Mouse (Mus musculus): ENCODE data around the gene Angpt4. TPM values are rescaled to one million over a fixed set of nuclear protein-coding genes. Genes with fewer than 3 reads are reported as not detected.
A peak's percentile ranks its signal among the peaks of the same experiment; 100 is the strongest.

Angpt4 gene
- polyA plus RNA-seq, 1 experiment from 2014 or later, result 0.26 TPM

DNA sequence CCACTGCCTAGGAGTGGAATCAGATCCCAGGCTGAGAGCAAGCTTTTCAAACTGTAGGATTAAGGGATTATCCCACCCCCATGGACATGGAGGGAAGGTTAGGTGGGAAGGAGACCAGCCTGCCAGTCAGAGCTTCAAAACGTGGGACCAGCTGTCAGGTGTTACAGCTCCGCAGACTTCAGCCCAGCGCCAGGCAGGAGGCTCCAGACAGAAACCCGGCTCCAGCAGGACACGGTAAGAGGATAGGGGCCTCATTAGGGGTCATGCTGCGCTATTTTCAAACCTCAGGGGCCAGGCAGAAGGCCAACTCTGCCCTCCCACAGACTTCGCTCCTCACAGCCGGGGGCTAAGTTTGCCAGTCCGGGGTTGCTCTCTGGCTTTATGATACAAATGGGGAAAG lies 53.0 kb downstream of the Angpt4 start:
- H3K4me1 ChIP-seq (replicated peaks), result peaks cover 52% of the 10 kb centered on the region
- no peaks in the 10 kb centered on the region for H3K27me3 ChIP-seq
- ATAC-seq (ENCODE audit: low FRiP score, low read depth), result no peak
- H3K4me2 ChIP-seq, result no peak overlapping the region
- H3K27ac ChIP-seq (replicated peaks), result 0 out of 2 replicates have a peak overlapping the region, but pooled peaks have one; percentile 6
- no peak overlapping the region for H3K9ac ChIP-seq
- H3K9me3 ChIP-seq, result no peaks in the 10 kb centered on the region
- no peaks in the 10 kb centered on the region for H3K36me3 ChIP-seq
- WGBS, result 9% methylated on average over 9 of the region's 9 CpGs
- no peak overlapping the region for H3K4me3 ChIP-seq

DNA sequence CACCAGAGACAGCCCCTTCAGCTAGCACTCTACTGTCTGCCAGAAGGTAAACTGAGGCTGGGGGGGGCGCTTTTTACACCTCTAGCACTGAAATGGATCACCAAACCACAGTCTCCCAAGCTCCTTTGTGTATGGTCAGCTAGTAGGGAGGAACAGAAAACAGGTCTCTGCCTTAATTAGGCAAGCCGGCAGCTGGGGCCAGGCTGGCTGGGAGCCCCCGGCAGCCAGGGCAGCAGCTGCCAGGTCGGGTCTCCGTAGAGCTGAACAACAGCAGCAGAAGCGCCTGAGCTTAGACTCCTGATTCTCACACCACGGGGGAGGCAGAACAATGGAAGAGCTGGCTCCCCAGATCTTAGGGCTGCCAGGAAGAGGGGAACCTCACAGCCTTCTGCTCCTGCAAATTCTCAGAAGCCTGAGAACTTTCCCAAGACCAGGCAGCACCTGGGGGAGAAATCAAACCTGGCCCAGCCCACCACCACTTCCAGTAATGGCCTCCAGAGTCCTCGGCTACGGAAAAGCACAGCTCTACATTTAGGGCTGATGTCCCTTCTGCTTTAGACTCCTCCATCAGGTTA lies 56.3 kb downstream of the Angpt4 start:
- no peaks in the 10 kb centered on the region for H3K36me3 ChIP-seq
- H3K9ac ChIP-seq, result 0 out of 2 replicates have a peak overlapping the region, but pooled peaks have one; percentile 5
- no peaks in the 10 kb centered on the region for H3K27me3 ChIP-seq
- H3K4me2 ChIP-seq, result peak overlapping the region; percentile 41
- H3K27ac ChIP-seq (replicated peaks), result peak overlapping the region; percentile 64
- 20% methylated on average over 9 of the region's 9 CpGs for WGBS
- peak overlapping the region; percentile 3; the same call in 1 of the 2 replicates for H3K4me3 ChIP-seq
- H3K9me3 ChIP-seq, result no peaks in the 10 kb centered on the region
- no peak for ATAC-seq (ENCODE audit: low FRiP score, low read depth)
- H3K4me1 ChIP-seq (replicated peaks), result peaks cover 72% of the 10 kb centered on the region

DNA sequence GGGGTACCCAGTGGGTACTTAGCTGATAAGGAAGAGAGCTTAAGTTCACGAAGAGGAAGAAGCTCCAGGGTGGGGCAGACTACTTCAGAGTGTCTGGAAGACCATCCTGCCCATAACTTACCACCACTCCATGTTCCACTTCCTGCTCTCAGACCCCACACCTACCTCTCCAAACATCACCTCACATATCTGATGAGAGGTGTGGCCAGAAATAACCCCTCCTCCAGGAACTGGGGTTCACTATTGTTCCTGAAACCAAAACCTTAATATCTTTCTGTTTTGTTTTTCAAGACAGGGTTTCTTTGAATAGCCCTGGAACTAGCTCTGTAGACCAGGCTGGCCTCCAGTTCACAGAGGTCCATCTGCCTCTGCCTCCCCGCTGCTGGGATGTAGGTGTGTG lies 56.8 kb downstream of the Angpt4 start:
- 70% methylated on average over 2 of the region's 2 CpGs for WGBS

DNA sequence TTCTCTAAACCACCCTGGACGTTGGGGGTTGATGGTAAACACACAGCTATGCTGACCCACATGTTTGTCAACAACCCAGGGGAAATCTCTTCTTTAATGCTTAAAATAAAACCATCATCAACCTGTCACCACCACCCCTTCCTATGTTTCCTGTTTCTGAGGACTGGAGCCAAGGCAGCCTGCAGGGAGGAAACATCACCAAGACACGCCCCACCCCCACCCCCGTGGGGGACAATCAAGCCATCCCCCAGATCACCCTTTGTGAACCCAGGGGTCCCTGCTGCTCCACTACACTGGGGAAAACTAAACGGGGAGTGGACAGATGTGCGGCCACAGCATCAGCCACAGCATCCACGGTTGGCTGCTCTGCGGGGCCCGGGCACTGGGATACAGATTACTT lies 57.4 kb downstream of the Angpt4 start:
- Histone ChIP-seq H3K9me3 (no peaks in the 10 kb centered on the region), H3K4me2 (peak overlapping the region; percentile 65), H3K27ac (replicated peaks) (no peak overlapping the region), H3K4me1 (replicated peaks) (peaks cover 78% of the 10 kb centered on the region), H3K36me3 (no peaks in the 10 kb centered on the region), H3K4me3 (no peak overlapping the region), H3K9ac (no peak overlapping the region), H3K27me3 (no peaks in the 10 kb centered on the region)
- 67% methylated on average over 8 of the region's 8 CpGs for WGBS
- ATAC-seq (ENCODE audit: low FRiP score, low read depth), result no peak

More for the DNA sequence above, 56.8 kb downstream of the Angpt4 start:
- Histone ChIP-seq H3K4me2 (peak overlapping the region; percentile 41), H3K9me3 (no peaks in the 10 kb centered on the region), H3K4me1 (replicated peaks) (peaks cover 73% of the 10 kb centered on the region), H3K27me3 (no peaks in the 10 kb centered on the region), H3K27ac (replicated peaks) (peak overlapping the region; percentile 64; the same call in 1 of the 2 replicates), H3K36me3 (no peaks in the 10 kb centered on the region), H3K9ac (no peak overlapping the region), H3K4me3 (no peak overlapping the region)
- no peak for ATAC-seq (ENCODE audit: low FRiP score, low read depth)

DNA sequence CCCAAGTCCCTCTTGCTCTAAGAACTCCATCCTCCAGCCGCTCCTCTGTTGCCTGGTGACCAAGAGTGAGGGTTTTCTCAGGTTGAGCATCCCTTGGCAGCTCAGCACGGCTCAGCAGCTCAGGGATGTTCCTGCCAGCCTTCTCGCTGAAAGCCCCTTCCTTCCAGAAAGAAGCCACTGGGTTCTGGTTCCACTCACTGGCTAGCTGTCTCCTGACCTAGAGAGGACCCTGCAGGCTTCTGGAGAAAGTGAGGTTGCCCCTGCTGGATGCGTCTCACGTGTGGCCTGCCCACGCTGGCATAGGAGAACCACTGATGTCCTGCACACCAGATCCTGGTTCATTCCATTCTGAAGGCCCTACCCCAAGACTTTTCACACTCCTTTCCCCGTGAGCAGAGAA lies 58.0 kb downstream of the Angpt4 start:
- 77% methylated on average over 7 of the region's 7 CpGs for WGBS
- Histone ChIP-seq H3K36me3 (no peaks in the 10 kb centered on the region), H3K4me3 (no peak overlapping the region), H3K27me3 (no peaks in the 10 kb centered on the region), H3K4me1 (replicated peaks) (peaks cover 81% of the 10 kb centered on the region), H3K27ac (replicated peaks) (no peak overlapping the region), H3K9ac (no peak overlapping the region), H3K9me3 (no peaks in the 10 kb centered on the region), H3K4me2 (peak overlapping the region; percentile 65)
- ATAC-seq (ENCODE audit: low FRiP score, low read depth), result no peak

DNA sequence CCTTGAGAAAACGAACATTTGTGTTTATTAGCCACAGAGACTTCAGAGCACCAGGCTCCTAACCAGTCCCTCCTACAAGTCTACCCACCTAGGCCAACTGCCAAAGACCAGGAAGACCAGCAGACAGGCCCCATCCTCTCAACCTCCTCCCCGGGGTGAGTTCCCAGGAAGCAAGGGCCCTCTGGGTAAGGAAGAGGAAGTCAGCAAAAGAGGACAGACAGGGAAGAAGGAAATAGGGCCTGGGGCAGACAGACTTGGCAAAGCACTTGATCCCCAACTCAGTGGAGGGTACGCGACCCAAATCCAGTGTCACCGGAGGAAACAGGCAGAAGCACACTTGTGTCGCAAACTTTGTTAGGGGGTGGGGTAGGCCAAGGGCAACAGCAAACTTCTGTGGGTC lies 58.4 kb downstream of the Angpt4 start:
- Histone ChIP-seq H3K4me2 (peak overlapping the region; percentile 65), H3K27me3 (no peaks in the 10 kb centered on the region), H3K36me3 (no peaks in the 10 kb centered on the region), H3K27ac (replicated peaks) (no peak overlapping the region), H3K4me1 (replicated peaks) (peaks cover 79% of the 10 kb centered on the region), H3K9me3 (no peaks in the 10 kb centered on the region), H3K4me3 (no peak overlapping the region), H3K9ac (no peak overlapping the region)
- WGBS, result 95% methylated on average over 6 of the region's 6 CpGs
- ATAC-seq (ENCODE audit: low FRiP score, low read depth), result no peak

DNA sequence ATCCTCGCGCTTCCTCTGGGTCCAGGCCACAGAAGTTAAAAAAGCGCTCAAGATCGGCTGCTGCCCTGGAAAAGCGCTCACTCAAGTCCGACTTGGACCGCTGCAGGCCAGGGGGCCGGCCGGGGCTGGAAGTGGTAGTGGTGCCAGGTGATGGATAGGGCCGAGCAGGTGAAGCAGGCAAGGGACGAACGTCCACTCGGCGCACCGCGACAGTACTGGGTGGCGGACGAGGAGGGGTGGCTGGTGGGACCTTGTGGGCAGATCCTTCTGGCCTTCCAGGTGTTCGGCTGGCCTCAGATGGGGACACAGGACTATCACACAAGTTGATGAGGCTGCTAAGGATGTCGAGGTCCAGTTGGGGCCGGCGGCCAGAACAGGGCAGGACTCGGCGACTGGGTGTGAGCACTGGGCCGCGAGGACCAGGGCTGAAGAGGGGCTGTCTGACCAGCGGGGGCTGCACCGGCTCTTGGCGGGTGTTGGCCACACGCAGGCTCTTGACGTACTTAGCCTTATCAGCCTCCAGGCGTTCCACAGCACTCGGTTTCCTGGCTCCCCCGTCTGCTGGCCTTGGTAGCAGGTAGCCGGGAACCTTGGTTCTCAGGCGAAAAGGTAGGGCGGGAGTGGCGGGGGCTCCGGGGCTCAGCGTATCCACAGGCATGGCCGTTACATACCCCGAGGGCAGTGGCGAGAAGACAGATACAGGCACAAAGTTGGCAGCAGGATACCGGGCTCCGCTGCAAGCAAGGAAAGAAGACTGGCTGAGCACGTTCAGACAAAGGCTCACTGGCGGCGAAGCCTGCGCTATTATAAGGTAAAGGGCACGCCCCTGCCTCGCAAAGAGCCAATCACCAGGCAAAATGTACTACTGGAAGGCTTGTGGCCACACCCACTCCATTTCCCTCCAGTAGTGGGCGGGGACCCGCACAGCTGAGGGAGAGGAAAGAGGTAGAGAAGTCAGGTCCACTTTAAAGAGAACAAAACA lies 59.5 kb downstream of the Angpt4 start:
- peak overlapping the region; percentile 50 for H3K9ac ChIP-seq
- peaks cover 74% of the 10 kb centered on the region for H3K4me1 ChIP-seq (replicated peaks)
- H3K27ac ChIP-seq (replicated peaks), result peak overlapping the region; percentile 80
- peak; percentile 91 for ATAC-seq (ENCODE audit: low FRiP score, low read depth)
- no peaks in the 10 kb centered on the region for H3K36me3 ChIP-seq
- peak overlapping the region; percentile 41 for H3K4me3 ChIP-seq
- no peaks in the 10 kb centered on the region for H3K9me3 ChIP-seq
- WGBS, result 43% methylated on average over 53 of the region's 53 CpGs
- H3K4me2 ChIP-seq, result peak overlapping the region; percentile 65
- no peaks in the 10 kb centered on the region for H3K27me3 ChIP-seq

DNA sequence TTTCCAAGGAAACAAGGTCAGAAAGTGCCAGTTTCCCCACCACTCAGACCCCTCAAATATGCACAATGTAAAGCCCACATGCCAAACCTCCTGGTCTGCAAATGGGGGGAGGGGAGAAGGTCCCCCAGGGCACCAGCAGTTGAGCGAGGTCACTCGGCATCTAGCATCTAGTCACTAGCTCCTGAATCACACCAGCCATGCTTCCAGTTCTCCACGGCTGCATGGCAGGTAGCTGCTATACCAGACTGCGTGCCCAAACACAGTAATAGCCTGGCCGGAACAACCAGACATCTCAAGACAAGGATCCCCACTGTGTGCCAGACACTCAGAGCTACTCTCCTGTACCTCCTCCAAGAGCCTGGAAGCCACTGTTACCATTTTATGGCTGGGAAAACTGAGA lies 60.7 kb downstream of the Angpt4 start:
- H3K9me3 ChIP-seq, result no peaks in the 10 kb centered on the region
- no peak for ATAC-seq (ENCODE audit: low FRiP score, low read depth)
- no peak overlapping the region for H3K27ac ChIP-seq (replicated peaks)
- no peak overlapping the region for H3K4me3 ChIP-seq
- H3K4me2 ChIP-seq, result peak overlapping the region; percentile 65; the same call in 1 of the 2 replicates
- no peak overlapping the region for H3K9ac ChIP-seq
- 77% methylated on average over 5 of the region's 5 CpGs for WGBS
- no peaks in the 10 kb centered on the region for H3K27me3 ChIP-seq
- no peaks in the 10 kb centered on the region for H3K36me3 ChIP-seq
- H3K4me1 ChIP-seq (replicated peaks), result peaks cover 71% of the 10 kb centered on the region

DNA sequence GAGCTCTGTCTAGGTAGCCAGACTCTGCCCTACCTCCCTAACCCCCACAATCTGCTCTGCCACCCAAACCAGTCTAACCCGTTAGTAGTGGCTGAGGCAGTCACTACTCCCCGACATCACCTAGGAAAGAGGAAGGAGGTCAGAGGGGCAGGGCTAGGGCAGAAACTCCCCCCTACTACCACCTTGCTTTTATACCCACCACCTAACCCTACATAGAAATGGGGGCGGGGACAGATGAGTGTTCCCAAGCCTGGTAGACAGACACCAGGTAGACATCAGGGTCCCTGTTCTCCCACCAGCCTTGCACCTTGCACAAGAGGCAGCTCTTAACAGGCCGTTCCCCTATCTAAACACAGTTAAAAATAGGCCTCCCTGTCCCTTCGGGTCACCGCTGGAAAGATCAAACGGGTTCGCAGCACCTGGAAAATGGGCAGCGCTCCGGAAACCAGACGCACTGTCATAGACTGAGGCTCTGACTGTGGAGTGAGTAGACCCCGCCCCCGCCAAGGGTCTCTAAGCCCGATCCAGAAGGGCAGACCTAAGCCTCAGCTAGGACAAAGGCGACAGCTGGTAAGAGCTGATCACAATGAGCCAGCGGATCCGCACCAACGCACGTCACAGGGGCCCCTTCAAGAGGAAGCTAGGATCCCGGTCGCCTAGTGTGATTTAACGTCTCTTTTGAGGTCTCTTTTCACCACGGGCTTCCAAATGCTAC lies 62.0 kb downstream of the Angpt4 start:
- Histone ChIP-seq H3K4me2 (peak overlapping the region; percentile 55), H3K9ac (peak overlapping the region; percentile 20; the same call in 1 of the 2 replicates), H3K4me1 (replicated peaks) (peaks cover 64% of the 10 kb centered on the region), H3K4me3 (peak overlapping the region; percentile 32), H3K36me3 (no peaks in the 10 kb centered on the region), H3K27me3 (no peaks in the 10 kb centered on the region), H3K27ac (replicated peaks) (0 out of 2 replicates have a peak overlapping the region, but pooled peaks have one; percentile 23), H3K9me3 (no peaks in the 10 kb centered on the region)
- WGBS, result 18% methylated on average over 23 of the region's 23 CpGs
- ATAC-seq (ENCODE audit: low FRiP score, low read depth), result no peak

DNA sequence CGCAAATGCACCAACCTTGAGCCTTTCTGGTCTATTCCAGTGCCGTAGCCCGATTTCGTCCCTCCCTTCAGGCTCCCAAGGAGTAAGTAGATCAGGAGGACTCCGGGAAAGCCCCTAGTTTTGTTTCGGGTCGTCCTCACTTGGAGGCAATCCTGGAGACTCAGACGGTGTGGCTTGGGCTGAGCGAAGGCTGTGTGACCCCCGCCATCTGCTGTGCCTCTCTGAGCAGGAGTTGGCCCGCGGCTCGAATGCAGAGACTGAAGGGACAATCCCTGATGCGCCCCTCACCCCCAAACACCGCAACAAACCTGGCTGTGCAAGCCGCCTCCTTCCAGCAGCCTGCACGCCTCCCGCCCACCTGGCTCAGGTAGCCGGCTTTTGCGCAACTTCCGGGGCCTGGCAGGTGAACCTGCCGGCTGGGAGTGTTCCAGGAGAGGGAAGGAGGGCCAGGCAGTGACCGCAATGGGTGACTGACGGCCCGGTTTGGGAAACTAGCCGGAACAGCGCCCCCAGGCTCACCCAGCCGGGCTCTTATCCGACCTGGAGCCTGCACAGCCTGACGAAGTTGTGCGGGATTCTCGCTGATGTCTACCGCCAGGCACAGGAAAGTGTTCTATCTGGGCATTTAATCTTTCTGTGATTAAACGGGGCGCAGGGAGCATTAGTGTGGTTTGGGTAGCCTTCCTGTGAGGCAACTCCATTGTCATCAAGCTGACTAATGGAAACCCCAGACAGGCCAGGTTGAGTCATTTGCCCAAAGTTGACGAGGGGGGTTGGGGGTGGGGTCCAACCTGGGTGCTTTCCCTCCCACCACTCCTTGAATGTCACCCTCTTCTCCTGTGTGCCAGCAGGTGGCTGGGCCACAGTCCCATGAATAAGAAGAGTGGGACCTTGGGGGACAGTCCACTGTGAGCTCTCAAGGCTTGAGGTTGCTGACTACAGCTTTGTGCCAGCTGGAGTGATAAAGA lies 62.9 kb downstream of the Angpt4 start:
- 0 out of 2 replicates have a peak overlapping the region, but pooled peaks have one; percentile 0 for H3K27ac ChIP-seq (replicated peaks)
- no peaks in the 10 kb centered on the region for H3K36me3 ChIP-seq
- H3K27me3 ChIP-seq, result no peaks in the 10 kb centered on the region
- ATAC-seq (ENCODE audit: low FRiP score, low read depth), result no peak
- WGBS, result 6% methylated on average over 36 of the region's 36 CpGs
- peak overlapping the region; percentile 32 for H3K4me3 ChIP-seq
- H3K4me2 ChIP-seq, result peak overlapping the region; percentile 55
- peak overlapping the region; percentile 20; the same call in 1 of the 2 replicates for H3K9ac ChIP-seq
- peaks cover 64% of the 10 kb centered on the region for H3K4me1 ChIP-seq (replicated peaks)
- H3K9me3 ChIP-seq, result no peaks in the 10 kb centered on the region

DNA sequence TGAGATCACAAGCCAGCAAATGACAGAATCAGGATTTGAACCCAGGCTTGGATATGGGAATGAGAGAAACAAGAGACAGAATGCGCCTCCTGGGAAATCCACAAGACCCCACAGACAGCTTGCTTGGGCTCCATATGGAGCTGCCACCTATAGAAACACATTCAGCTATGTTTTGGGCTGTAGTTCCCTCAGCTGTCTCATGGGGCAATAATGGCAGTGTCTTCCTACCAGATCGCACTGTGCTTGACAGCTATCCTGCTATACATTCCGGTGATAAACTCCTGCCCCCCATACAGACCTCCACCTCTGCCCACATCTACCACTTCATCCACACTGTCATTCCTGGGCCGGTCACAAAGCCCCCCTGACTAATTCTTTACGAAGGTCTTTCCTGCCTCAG lies 64.3 kb downstream of the Angpt4 start:
- Histone ChIP-seq H3K9ac (no peak overlapping the region), H3K27me3 (no peaks in the 10 kb centered on the region), H3K4me3 (no peak overlapping the region), H3K27ac (replicated peaks) (no peak overlapping the region), H3K36me3 (no peaks in the 10 kb centered on the region), H3K4me2 (no peak overlapping the region), H3K4me1 (replicated peaks) (peaks cover 59% of the 10 kb centered on the region), H3K9me3 (no peaks in the 10 kb centered on the region)
- 91% methylated on average over 5 of the region's 5 CpGs for WGBS
- no peak for ATAC-seq (ENCODE audit: low FRiP score, low read depth)

Data from hindbrain, embryonic 15.5 days (tissue).